Mouse (Mus musculus): ENCODE measurements around the gene Rab22a. TPM values are rescaled to one million over a fixed set of nuclear protein-coding genes. Genes with fewer than 3 reads are reported as not detected.
"Not testable (repeated sequence)": the region's sequence is repeated elsewhere in the genome, so short reads cannot be mapped to it uniquely, and the experiment has no call there.

The Rab22a gene
- total RNA-seq, 1 experiment, result 10.9 TPM

DNA sequence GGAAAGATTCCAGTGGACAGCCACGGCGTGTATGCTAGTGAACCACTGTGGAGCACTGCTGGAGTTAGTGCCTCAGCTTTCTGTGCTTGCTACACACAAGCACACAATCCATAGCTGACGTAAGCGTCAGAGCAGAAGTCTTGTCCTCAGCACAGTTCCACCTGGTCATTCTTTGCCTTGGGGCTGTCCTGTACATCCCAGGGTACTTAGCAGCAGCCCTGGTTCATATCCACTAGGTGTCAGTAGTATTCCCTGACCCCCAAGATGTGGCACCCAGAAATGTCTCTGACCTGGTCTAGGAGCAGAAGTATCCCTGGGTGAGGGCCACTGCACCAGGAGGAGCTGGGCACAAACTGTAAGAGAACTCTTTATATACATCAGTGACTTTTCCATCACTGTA is 38.9 kb upstream of the Rab22a start:
- TF ChIP-seq CHD2 (IDR thresholded peaks at IDR 0.05; ENCODE audit: low read depth, low read length) (no peak), ZNF384 (IDR thresholded peaks at IDR 0.05; ENCODE audit: low read depth, low read length) (no peak), HCFC1 (IDR thresholded peaks at IDR 0.05; ENCODE audit: borderline replicate concordance, insufficient read depth, low read length) (no peak), ZC3H11A (IDR thresholded peaks at IDR 0.05; ENCODE audit: borderline replicate concordance, low read depth, low read length) (no peak), MAFK (IDR thresholded peaks at IDR 0.05; ENCODE audit: insufficient read depth, low read depth, low read length) (no peak)
- no peak overlapping the region for H3K4me3 ChIP-seq (ENCODE audit: insufficient read depth in 1 of 2, low read depth in 1 of 2, low read length in 2 of 2, poor library complexity in 1 of 2, severe bottlenecking in 1 of 2)

DNA sequence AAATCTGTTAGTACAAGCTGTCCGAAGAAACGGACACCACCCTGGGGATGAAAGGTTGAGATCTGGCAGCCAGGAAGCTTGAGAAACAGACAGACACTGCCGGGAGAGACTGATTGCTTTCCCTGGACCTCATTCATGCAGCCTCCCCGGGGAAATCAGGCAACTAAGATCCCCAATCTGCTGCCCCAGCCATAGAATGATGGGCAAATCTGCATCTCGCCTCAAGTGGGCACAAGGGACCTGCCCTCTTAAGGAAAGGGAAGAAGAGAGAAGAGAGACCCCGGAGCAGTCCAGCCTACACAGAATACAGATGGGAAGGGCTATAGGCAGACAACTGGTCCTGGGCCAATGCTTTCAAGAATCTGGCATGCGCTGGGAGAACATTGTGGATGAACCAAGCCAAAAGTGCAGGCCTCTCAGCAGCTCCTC is 37.4 kb upstream of the Rab22a start:
- Histone ChIP-seq H3K36me3 (ENCODE audit: control insufficient read depth, insufficient read depth, low read length, poor library complexity, severe bottlenecking) (no peaks in the 10 kb centered on the region), H3K9me3 (ENCODE audit: control insufficient read depth, insufficient read depth, low read depth, low read length) (no peaks in the 10 kb centered on the region), H3K9ac (ENCODE audit: insufficient read depth, low read depth, low read length, poor library complexity, severe bottlenecking) (no peak overlapping the region), H3K4me3 (ENCODE audit: insufficient read depth in 1 of 2, low read depth in 1 of 2, low read length in 2 of 2, poor library complexity in 1 of 2, severe bottlenecking in 1 of 2) (no peak overlapping the region), H3K4me1 (ENCODE audit: control insufficient read depth in 2 of 2, insufficient read depth in 2 of 2, low read length in 2 of 2, poor library complexity in 1 of 2) (no peaks in the 10 kb centered on the region), H3K27ac (ENCODE audit: insufficient read depth, low read depth, low read length, poor library complexity, severe bottlenecking) (no peak overlapping the region)
- DNase-seq (ENCODE audit: low read depth, low spot score), result no peak
- in situ Hi-C loops (cut with MboI; ENCODE audit: low sequenced_read_pairs in 2 of 2, unreplicated experiment in 2 of 2), result no loop called here
- no peak for TF ChIP-seq ZNF384 (IDR thresholded peaks at IDR 0.05; ENCODE audit: low read depth, low read length)
- TF ChIP-seq CHD2 (IDR thresholded peaks at IDR 0.05; ENCODE audit: low read depth, low read length), result no peak
- no peak for TF ChIP-seq MAFK (IDR thresholded peaks at IDR 0.05; ENCODE audit: insufficient read depth, low read depth, low read length)
- no peak for TF ChIP-seq HCFC1 (IDR thresholded peaks at IDR 0.05; ENCODE audit: borderline replicate concordance, insufficient read depth, low read length)
- TF ChIP-seq ZC3H11A (IDR thresholded peaks at IDR 0.05; ENCODE audit: borderline replicate concordance, low read depth, low read length), result no peak

More for the DNA sequence above, 38.9 kb upstream of the Rab22a start:
- Histone ChIP-seq H3K9ac (ENCODE audit: insufficient read depth, low read depth, low read length, poor library complexity, severe bottlenecking) (no peak overlapping the region), H3K9me3 (ENCODE audit: control insufficient read depth, insufficient read depth, low read depth, low read length) (no peaks in the 10 kb centered on the region), H3K4me1 (ENCODE audit: control insufficient read depth in 2 of 2, insufficient read depth in 2 of 2, low read length in 2 of 2, poor library complexity in 1 of 2) (no peaks in the 10 kb centered on the region), H3K27ac (ENCODE audit: insufficient read depth, low read depth, low read length, poor library complexity, severe bottlenecking) (no peak overlapping the region), H3K36me3 (ENCODE audit: control insufficient read depth, insufficient read depth, low read length, poor library complexity, severe bottlenecking) (no peaks in the 10 kb centered on the region)
- no peak for DNase-seq (ENCODE audit: low read depth, low spot score)
- in situ Hi-C loops (cut with MboI; ENCODE audit: low sequenced_read_pairs in 2 of 2, unreplicated experiment in 2 of 2), result no loop called here

DNA sequence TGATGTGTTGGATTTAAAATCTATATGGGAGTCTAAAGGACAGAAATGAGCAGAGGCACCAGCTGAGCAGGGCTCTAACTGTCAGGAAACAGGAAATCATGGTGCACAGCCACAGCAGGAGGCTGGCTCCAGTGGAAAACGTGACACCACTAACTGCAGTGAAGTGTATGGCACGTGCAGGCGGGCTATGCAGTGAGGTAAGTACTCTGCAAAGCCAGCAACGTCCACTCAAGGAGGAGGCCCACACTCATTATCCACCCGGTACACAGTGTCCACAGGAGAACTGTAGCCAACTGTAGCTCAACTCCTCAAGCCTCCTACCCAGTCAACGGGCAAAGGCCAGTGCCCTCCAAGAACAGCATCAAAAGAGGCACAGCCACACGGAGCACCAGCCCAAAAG is 34.9 kb upstream of the Rab22a start:
- Histone ChIP-seq H3K4me1 (ENCODE audit: control insufficient read depth in 2 of 2, insufficient read depth in 2 of 2, low read length in 2 of 2, poor library complexity in 1 of 2) (no peaks in the 10 kb centered on the region), H3K4me3 (ENCODE audit: insufficient read depth in 1 of 2, low read depth in 1 of 2, low read length in 2 of 2, poor library complexity in 1 of 2, severe bottlenecking in 1 of 2) (no peak overlapping the region), H3K9ac (ENCODE audit: insufficient read depth, low read depth, low read length, poor library complexity, severe bottlenecking) (no peak overlapping the region), H3K27ac (ENCODE audit: insufficient read depth, low read depth, low read length, poor library complexity, severe bottlenecking) (no peak overlapping the region), H3K9me3 (ENCODE audit: control insufficient read depth, insufficient read depth, low read depth, low read length) (no peaks in the 10 kb centered on the region), H3K36me3 (ENCODE audit: control insufficient read depth, insufficient read depth, low read length, poor library complexity, severe bottlenecking) (no peaks in the 10 kb centered on the region)
- TF ChIP-seq ZNF384 (IDR thresholded peaks at IDR 0.05; ENCODE audit: low read depth, low read length), result no peak
- TF ChIP-seq ZC3H11A (IDR thresholded peaks at IDR 0.05; ENCODE audit: borderline replicate concordance, low read depth, low read length), result no peak
- TF ChIP-seq CHD2 (IDR thresholded peaks at IDR 0.05; ENCODE audit: low read depth, low read length), result no peak
- TF ChIP-seq MAFK (IDR thresholded peaks at IDR 0.05; ENCODE audit: insufficient read depth, low read depth, low read length), result no peak
- TF ChIP-seq HCFC1 (IDR thresholded peaks at IDR 0.05; ENCODE audit: borderline replicate concordance, insufficient read depth, low read length), result no peak
- in situ Hi-C loops (cut with MboI; ENCODE audit: low sequenced_read_pairs in 2 of 2, unreplicated experiment in 2 of 2), result no loop called here
- no peak for DNase-seq (ENCODE audit: low read depth, low spot score)

DNA sequence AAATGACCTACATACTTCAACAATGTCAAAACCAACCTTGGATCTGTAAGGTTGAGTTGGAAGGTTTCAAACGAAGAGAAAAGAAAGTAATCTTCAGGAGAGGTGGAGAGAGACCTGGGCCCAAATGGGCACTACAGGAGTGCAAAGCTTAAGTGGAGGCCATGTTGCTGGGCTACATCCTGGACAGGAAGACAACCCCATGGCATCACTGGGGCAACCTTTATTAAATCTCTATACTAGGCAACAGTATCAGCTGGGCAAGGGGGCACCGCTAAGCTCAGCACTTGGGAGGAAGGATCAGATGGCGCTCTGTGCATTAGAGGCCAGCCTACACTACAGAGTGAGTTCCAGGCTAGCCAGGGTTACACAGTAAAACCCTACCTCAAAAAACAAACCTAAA is 33.8 kb upstream of the Rab22a start:
- no peaks in the 10 kb centered on the region for H3K9me3 ChIP-seq (ENCODE audit: control insufficient read depth, insufficient read depth, low read depth, low read length)
- no peaks in the 10 kb centered on the region for H3K36me3 ChIP-seq (ENCODE audit: control insufficient read depth, insufficient read depth, low read length, poor library complexity, severe bottlenecking)
- H3K4me1 ChIP-seq (ENCODE audit: control insufficient read depth in 2 of 2, insufficient read depth in 2 of 2, low read length in 2 of 2, poor library complexity in 1 of 2), result no peaks in the 10 kb centered on the region
- no peak overlapping the region for H3K9ac ChIP-seq (ENCODE audit: insufficient read depth, low read depth, low read length, poor library complexity, severe bottlenecking)
- no peak overlapping the region for H3K27ac ChIP-seq (ENCODE audit: insufficient read depth, low read depth, low read length, poor library complexity, severe bottlenecking)
- DNase-seq (ENCODE audit: low read depth, low spot score), result no peak
- TF ChIP-seq ZC3H11A (IDR thresholded peaks at IDR 0.05; ENCODE audit: borderline replicate concordance, low read depth, low read length) (no peak), CHD2 (IDR thresholded peaks at IDR 0.05; ENCODE audit: low read depth, low read length) (no peak), ZNF384 (IDR thresholded peaks at IDR 0.05; ENCODE audit: low read depth, low read length) (no peak), MAFK (IDR thresholded peaks at IDR 0.05; ENCODE audit: insufficient read depth, low read depth, low read length) (no peak), HCFC1 (IDR thresholded peaks at IDR 0.05; ENCODE audit: borderline replicate concordance, insufficient read depth, low read length) (no peak)
- no peak overlapping the region for H3K4me3 ChIP-seq (ENCODE audit: insufficient read depth in 1 of 2, low read depth in 1 of 2, low read length in 2 of 2, poor library complexity in 1 of 2, severe bottlenecking in 1 of 2)
- in situ Hi-C loops (cut with MboI; ENCODE audit: low sequenced_read_pairs in 2 of 2, unreplicated experiment in 2 of 2), result no loop called here

DNA sequence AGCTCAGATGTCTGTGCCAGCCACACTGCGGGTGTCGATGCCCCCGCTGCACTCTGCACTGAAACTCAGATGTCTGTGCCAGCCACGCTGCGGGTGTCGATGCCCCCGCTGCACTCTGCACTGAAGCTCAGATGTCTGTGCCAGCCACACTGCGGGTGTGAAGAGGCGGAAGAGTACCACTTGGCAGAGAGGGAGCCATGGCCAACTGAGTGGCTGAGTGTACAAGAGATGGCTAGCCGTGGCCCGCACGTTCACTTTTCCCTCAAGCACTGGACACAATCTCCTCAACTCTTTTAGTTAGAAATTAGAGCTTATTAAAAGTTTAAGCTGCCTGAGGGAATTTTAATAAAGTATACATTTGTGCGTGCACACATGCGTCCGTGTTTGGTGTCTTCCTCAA is 25.5 kb upstream of the Rab22a start:
- in situ Hi-C loops (cut with MboI; ENCODE audit: low sequenced_read_pairs in 2 of 2, unreplicated experiment in 2 of 2); H3K27ac ChIP-seq (ENCODE audit: insufficient read depth, low read depth, low read length, poor library complexity, severe bottlenecking); H3K4me1 ChIP-seq (ENCODE audit: control insufficient read depth in 2 of 2, insufficient read depth in 2 of 2, low read length in 2 of 2, poor library complexity in 1 of 2); DNase-seq (ENCODE audit: low read depth, low spot score); H3K9me3 ChIP-seq (ENCODE audit: control insufficient read depth, insufficient read depth, low read depth, low read length); H3K9ac ChIP-seq (ENCODE audit: insufficient read depth, low read depth, low read length, poor library complexity, severe bottlenecking); H3K4me3 ChIP-seq (ENCODE audit: insufficient read depth in 1 of 2, low read depth in 1 of 2, low read length in 2 of 2, poor library complexity in 1 of 2, severe bottlenecking in 1 of 2); H3K36me3 ChIP-seq (ENCODE audit: control insufficient read depth, insufficient read depth, low read length, poor library complexity, severe bottlenecking): not testable (repeated sequence)

Measured in ES-E14 (cell line).